Mouse (Mus musculus): ENCODE measurements around the gene Pramel3. TPM values are rescaled to one million over a fixed set of nuclear protein-coding genes. Genes with fewer than 3 reads are reported as not detected.

The Pramel3 gene
- polyA plus RNA-seq (2012; rRNA removed; ENCODE audit: low replicate concordance) = not detected in 2 replicates

DNA sequence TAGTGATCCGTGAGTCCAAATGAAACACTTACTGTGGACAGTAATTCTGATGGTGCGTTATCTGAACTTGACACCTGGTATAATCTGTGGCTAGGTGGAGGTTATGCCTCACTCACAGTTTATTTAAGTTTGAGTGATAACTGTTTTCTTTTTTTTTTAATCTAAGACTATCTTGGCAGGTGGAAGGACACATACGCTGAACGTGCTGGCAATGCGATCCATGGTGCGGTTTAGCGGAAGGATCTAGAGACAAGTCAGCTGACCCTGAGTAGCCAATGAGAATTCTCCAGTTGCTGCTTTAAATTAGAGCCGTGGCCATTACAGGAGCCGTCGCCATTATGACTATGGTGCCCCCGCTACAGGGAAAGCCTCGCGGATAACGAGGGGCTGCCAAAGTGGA lies at the start of gene Pramel3:
Pramel3 (plus strand) TSS at position 301 of the 400 bp plus-strand sequence.

Other genes starting within 250 kb of the Pramel3 start
- not detected in 2 replicates for gene Gm15023, start 124.7 kb upstream of the Pramel3 start, polyA plus RNA-seq (2012; rRNA removed; ENCODE audit: low replicate concordance)
- gene Tceal6, start 91.6 kb upstream of the Pramel3 start, polyA plus RNA-seq (2012; rRNA removed; ENCODE audit: low replicate concordance) = 0.66 TPM in 1 of 2 replicates, not detected in the other
- not detected in 2 replicates for gene Gm5128, start 71.0 kb downstream of the Pramel3 start, polyA plus RNA-seq (2012; rRNA removed; ENCODE audit: low replicate concordance)
- not detected in 2 replicates for gene Gm7903, start 131.5 kb downstream of the Pramel3 start, polyA plus RNA-seq (2012; rRNA removed; ENCODE audit: low replicate concordance)
- gene AV320801, start 192.3 kb downstream of the Pramel3 start, polyA plus RNA-seq (2012; rRNA removed; ENCODE audit: low replicate concordance) = not detected in 2 replicates